Mouse (Mus musculus): Measurements from ENCODE around the gene Vps37c.

DNA sequence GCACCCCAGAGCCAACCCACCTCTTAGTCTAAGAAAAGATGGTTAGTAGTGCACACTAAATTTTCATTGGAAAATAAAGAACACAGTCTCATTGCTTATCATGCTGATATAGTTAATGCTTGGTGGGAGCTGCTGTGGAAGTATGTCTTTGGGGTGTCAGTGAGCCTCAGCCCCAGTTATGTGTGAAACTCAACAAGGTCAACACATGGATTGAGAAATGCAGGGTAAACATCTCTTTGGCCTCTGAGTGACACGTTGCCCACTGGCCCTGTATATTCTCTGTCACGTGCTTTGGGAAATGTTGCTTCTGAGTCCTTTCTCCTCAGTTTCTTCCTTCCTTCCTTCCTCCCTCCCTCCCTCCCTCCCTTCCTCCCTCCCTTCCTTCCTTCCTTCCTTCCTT, 30.1 kb upstream of the Vps37c start:
- TF ChIP-seq E2F4 (IDR thresholded peaks at IDR 0.05; ENCODE audit: borderline replicate concordance, low read depth, low read length): no peak
- no peak for TF ChIP-seq POLR2A (IDR thresholded peaks at IDR 0.05; ENCODE audit: control insufficient read depth in 1 of 2, insufficient read depth in 1 of 2, low read depth in 1 of 2, low read length in 2 of 2, poor library complexity in 1 of 2)
- TF ChIP-seq BHLHE40 (IDR thresholded peaks at IDR 0.05; ENCODE audit: borderline replicate concordance, low read depth, low read length): no peak
- no peak for TF ChIP-seq MYC (IDR thresholded peaks at IDR 0.05; ENCODE audit: low read depth, low read length)
- no peak for TF ChIP-seq RAD21 (IDR thresholded peaks at IDR 0.05; ENCODE audit: low read depth, low read length)
- TF ChIP-seq CTCF (IDR thresholded peaks at IDR 0.05 in 2 of 3, conservative IDR thresholded peaks at IDR 0.05 in 1 of 3; ENCODE audit: control insufficient read depth in 1 of 3, insufficient read depth in 1 of 3, low read depth in 2 of 3, low read length in 3 of 3, poor library complexity in 1 of 3, severe bottlenecking in 1 of 3): no peak
- no peak for TF ChIP-seq TAL1 (IDR thresholded peaks at IDR 0.05; ENCODE audit: low read length)
- TF ChIP-seq TCF12 (IDR thresholded peaks at IDR 0.05; ENCODE audit: low read depth, low read length): no peak
- no peak for TF ChIP-seq TBP (IDR thresholded peaks at IDR 0.05; ENCODE audit: low read depth, low read length)
- no peak for TF ChIP-seq CHD1 (IDR thresholded peaks at IDR 0.05; ENCODE audit: low read depth, low read length)
- TF ChIP-seq SIN3A (IDR thresholded peaks at IDR 0.05; ENCODE audit: low read length): no peak

All from MEL (cell line).